Mouse (Mus musculus) myocyte (in vitro differentiated cells): ENCODE data around the gene Atrip.

Experiments used
- E2F4 ChIP-seq: IDR thresholded peaks from one replicate; pipeline ENCODE4 v1.6.1; 2011; ENCODE audit warnings: mild to moderate bottlenecking, control low read depth, moderate library complexity; ENCODE audit not compliant: insufficient read depth
- MYOD1 ChIP-seq, 3 experiments: IDR thresholded peaks; one replicate each; pipeline ENCODE4 v1.6.1; 2011; ENCODE audit warnings: control low read depth in 2 of 3, low read depth in 2 of 3, mild to moderate bottlenecking in 2 of 3, moderate library complexity in 1 of 3; ENCODE audit not compliant: insufficient read length in 2 of 3, control insufficient read depth in 1 of 3
- POLR2A ChIP-seq: IDR thresholded peaks from one replicate; pipeline ENCODE4 v1.6.1; 2011; ENCODE audit warnings: low read depth, mild to moderate bottlenecking, control low read depth, moderate library complexity; ENCODE audit not compliant: insufficient read length
- POLR2AphosphoS2 ChIP-seq: IDR thresholded peaks from one replicate; pipeline ENCODE4 v1.6.1; 2011; ENCODE audit warnings: low read depth, control low read depth; ENCODE audit not compliant: insufficient read length
- REST ChIP-seq: IDR thresholded peaks from one replicate; pipeline ENCODE4 v1.6.1; 2011; ENCODE audit warnings: mild to moderate bottlenecking, control low read depth, moderate library complexity; ENCODE audit not compliant: insufficient read depth, insufficient read length
- USF1 ChIP-seq: IDR thresholded peaks from one replicate; pipeline ENCODE4 v1.6.1; 2011; ENCODE audit warnings: low read depth, mild to moderate bottlenecking, control low read depth, moderate library complexity

DNA sequence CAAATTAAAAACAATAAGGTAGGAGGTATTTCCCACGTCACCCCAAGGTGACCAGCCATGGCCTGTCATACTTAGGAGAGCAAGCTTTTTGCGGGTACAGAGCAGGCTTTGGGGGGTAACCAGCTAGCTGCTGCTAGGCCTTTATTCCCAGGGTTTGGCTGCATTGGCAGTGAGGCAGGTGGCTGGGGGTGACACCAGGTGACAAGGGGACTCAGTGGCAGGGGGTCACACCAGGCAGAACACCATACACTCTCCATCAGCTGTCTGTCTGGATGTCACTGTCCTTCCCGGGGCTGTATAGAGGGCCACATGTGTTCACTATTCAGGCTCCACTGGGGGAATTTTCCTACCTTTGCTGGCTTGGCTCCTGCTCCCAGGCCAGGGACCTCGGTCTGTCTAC is 17.0 kb downstream of the Atrip start:
- TF ChIP-seq POLR2A = no peak
- TF ChIP-seq USF1 = no peak
- no peak for TF ChIP-seq MYOD1 (IDR thresholded peaks at IDR 0.05; ENCODE audit: control insufficient read depth in 1 of 3, insufficient read length in 2 of 3, low read depth in 2 of 3)
- no peak for TF ChIP-seq REST
- no peak for TF ChIP-seq E2F4
- TF ChIP-seq POLR2AphosphoS2 = no peak
